Mouse (Mus musculus) thymus, adult 2 months (tissue): ENCODE measurements around the gene Gpr156.

Experiments used
- CTCF ChIP-seq: fragments of 200-500 bp; IDR thresholded peaks from 2 replicates; pipeline ENCODE4 v1.5.1; 2012; ENCODE audit warnings: mild to moderate bottlenecking, control low read depth, low read length, moderate library complexity, borderline replicate concordance; ENCODE audit not compliant: control insufficient read depth, poor library complexity, insufficient read depth; ENCODE audit errors: extremely low read depth
- POLR2A ChIP-seq: fragments of 200-500 bp; IDR thresholded peaks from 2 replicates; pipeline ENCODE4 v1.6.1; 2012; ENCODE audit warnings: mild to moderate bottlenecking, low read length, control low read depth, moderate library complexity; ENCODE audit not compliant: control insufficient read depth, poor library complexity, insufficient read depth; ENCODE audit errors: extremely low read depth

DNA sequence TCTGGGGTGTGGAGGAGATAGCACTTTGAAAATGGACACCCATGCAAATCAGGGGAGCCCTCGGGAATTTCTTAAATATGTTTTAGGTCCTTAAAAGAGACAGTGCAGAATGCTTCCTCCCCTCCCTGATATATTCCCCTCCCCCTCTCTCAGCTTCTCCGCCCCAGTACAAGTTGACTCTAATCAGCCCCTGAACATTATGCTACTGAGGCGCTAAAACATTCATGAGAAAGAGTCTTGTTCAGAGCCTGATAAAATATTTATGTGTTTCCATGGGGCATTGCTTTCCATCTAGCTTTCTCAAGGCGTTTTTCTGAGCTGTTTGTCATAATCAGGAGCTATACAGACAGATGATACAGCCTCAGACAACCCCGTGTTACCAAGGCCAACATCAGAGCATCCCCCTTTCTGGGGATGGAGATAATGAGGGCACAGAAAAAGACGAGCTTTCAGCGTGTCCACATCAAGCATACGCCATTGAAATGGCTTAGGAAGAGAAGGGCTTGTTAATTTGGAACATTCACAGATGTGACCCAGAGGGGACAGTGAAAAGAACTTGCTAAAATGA is 4.6 kb downstream of the Gpr156 start:
- TF ChIP-seq CTCF (no peak), POLR2A (no peak)
